Mouse (Mus musculus) C2C12 (cell line): ENCODE data around the gene Prkcz.

ENCODE experiments used
- CEBPB ChIP-seq: IDR thresholded peaks from one replicate; pipeline ENCODE4 v1.6.1; 2011; ENCODE audit warnings: low read depth, mild to moderate bottlenecking, control low read depth, moderate library complexity
- CTCF ChIP-seq: IDR thresholded peaks from one replicate; pipeline ENCODE4 v1.5.1; 2011; ENCODE audit not compliant: control insufficient read depth, insufficient read depth, insufficient read length
- MYOD1 ChIP-seq: IDR thresholded peaks from one replicate; pipeline ENCODE4 v1.6.1; 2011; ENCODE audit warnings: low read depth; ENCODE audit not compliant: control insufficient read depth, insufficient read length
- USF1 ChIP-seq: IDR thresholded peaks from one replicate; pipeline ENCODE4 v1.6.1; 2011; ENCODE audit warnings: low read depth, mild to moderate bottlenecking, control low read depth, moderate library complexity

DNA sequence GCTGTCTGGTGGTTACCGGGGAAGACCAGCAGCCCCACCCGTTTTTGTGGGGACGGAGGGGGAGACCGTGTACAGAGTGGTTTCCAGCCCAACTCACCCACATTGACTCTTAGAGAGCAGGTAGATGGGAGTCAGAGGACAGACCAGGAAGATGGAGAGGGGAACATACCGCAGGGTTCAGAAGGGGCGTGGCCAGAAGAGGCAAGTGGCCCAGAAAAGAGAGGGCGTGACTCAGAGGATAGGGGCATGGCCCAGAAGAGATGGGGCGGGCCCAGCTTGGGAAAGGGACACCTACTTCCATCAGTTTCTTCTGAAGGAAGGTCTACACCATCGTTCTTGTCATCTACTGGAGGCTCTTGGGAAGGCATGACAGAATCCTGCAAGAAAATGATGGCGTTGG, 68.3 kb downstream of the Prkcz start:
- TF ChIP-seq USF1 (no peak), CTCF (no peak), MYOD1 (no peak), CEBPB (no peak)
